Mouse (Mus musculus): ENCODE results near the gene Kif26b.

Kif26b gene

DNA sequence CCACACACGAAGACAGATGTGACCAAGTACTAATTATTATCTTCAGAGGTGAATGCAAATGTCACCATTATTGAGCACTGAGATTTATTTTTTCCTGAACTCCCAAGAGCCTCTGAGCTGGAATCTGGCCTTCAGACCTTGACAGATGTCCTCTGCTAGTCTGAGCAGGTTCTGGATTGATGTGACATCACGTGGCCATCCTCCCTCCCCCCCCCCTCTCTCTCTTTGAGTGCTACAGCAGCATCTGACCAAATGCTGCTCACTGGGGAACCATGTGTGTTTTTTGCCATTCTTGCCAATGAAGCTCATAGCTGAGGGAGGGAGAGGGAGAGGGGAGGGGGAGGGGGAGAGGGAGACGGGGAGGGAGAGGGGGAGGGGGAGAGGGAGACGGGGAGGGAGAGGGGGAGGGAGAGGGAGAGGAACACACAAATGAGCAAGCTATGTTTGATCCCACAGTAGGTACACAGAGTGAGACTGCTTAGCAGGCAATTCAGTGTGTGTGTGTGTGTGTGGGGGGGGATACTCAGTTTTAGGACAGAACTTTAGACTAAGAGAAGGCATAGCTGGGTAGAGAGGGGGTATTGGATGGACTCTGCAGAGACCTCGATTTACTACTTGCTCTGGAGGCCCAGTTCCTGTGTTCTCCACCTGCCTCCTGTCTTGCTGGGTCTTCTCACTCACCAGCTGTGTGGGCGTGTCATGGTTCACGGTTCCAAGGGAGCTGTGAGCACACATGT, 241.9 kb downstream of the Kif26b start:
- DNase-seq (ENCODE audit: low read depth, low spot score): no peak

GRCm38 (mm10) chr1:178779742-178780141, 250.8 kb downstream of the Kif26b start:
- no peak for DNase-seq (ENCODE audit: low read depth, low spot score)

GRCm38 (mm10) chr1:178784043-178784442, 255.1 kb downstream of the Kif26b start:
- no peak for DNase-seq (ENCODE audit: low read depth, low spot score)

- DNase-seq (ENCODE audit: low read depth, low spot score): no peak
Measured at GRCm38 (mm10) chr1:178791266-178791665, 262.3 kb downstream of the Kif26b start.

DNA sequence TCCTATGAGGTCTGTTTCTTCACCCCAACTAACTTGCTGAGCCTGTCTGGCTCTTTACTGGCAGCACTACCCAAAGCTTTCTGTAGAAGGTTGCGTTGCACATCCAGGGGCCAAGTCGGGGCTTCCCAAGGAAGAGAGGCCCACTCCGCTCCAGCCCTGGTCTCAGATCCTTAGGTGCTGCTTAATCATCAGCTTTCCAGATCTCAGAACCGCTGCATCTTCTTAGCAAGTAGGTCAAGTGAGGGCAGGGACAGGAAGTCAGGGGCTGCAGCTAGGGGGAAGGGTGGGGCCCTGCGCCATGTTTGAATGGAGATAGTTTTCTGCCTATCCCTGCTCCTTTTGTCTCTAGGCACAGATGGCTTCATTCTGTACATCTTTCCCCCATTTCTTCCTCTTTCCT, 263.8 kb downstream of the Kif26b start:
- DNase-seq (ENCODE audit: low read depth, low spot score): no peak

DNA sequence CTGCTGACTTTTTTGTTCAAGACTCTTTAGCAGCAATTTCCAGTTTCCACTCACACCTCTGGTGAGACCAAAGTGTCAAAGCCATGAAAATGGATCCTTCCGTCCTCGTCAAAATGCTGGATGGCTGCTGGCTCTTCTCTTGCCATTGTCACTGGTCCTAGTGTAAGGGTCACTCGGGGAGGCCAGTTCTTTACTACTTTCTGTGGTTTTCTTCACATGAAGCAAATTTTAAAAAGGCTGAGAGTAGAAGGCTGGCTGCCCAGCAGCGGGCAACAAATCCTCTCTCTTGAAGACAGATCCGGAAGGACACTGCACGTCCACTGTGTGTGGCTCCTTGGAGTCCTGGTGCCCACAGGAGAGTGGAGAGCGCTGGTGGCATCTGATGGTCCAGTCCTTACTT, 265.9 kb downstream of the Kif26b start:
- no peak for DNase-seq (ENCODE audit: low read depth, low spot score)

GRCm38 (mm10) chr1:178797388-178797787, 268.5 kb downstream of the Kif26b start:
- DNase-seq (ENCODE audit: low read depth, low spot score): no peak

DNA sequence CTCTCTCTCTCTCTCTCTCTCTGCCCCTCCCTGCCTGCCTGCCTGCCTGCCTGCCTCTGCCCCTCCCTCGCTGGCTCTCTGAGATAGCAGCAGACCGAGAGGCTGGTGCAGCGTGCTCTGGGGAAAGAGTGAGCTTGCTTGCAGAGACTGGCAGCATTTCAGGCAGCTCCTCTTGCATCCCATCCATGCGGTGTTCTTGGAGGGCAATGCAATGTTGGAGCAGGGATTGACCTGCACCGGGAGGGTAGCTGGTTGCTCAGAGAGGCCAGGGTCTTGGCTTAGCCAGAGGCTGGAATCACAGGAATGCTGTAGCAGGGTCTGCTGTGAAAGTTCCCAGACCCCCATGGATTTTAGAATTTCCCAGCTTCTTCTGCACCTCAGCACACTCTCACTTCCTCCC, 269.4 kb downstream of the Kif26b start:
- no peak for DNase-seq (ENCODE audit: low read depth, low spot score)

DNA sequence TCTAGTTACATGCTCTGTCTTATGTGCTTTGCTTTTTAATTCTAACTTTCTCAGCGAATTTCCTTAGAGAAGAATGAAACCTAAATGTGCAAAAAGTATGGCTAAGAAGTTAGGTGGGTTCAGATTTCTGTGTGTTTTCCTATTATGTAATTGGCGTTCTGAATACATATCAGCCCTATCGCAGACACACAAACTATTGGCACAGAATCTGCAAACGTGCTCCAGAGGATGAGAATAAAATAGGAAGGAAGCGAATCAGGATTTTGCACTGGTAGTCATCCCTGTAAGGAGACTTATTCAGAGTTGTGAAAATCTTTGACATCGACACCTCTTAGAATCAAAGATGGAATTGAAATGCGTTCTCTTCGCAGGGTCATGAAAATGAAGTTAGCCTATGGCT, 270.0 kb downstream of the Kif26b start:
- no peak for DNase-seq (ENCODE audit: low read depth, low spot score)

DNA sequence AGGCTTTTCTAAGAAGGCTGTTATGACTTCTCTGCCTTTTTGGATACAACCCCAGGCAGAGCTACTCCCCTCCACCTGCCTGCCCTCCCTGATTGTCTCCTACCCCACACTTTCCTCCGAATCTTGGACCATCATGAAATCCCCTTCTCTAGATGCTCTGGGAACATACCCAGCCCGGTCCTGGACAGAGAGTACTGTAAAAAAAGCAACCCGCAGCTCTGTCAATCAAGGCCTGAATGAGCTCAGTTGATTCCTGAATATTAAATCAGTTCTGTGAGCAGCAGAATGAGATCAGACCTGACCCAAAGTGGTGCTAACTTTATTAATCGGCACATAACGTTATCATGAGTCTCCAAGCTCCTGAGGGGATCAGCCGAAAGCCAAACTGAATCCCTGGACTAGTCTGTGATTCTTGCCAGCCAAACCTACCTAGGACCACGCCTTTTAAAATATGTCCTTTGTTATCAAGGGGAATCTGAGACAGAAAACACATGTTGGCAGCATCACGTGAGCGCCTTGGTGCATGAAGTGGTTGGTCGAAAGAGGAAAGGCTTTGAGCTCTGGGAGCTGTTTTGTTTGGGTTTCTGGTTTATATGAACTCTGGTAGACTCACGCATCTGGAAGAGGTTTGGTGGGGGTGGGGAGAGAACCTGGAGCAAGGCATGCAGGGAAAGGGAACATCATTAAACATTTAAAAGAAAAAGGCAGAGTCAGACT, 271.1 kb downstream of the Kif26b start:
- no peak for DNase-seq (ENCODE audit: low read depth, low spot score)

- DNase-seq (ENCODE audit: low read depth, low spot score): no peak
Measured at GRCm38 (mm10) chr1:178803155-178803554, 274.2 kb downstream of the Kif26b start.

GRCm38 (mm10) chr1:178817476-178817875, 288.6 kb downstream of the Kif26b start:
- DNase-seq (ENCODE audit: low read depth, low spot score): no peak

GRCm38 (mm10) chr1:178819060-178819459, 290.1 kb downstream of the Kif26b start:
- no peak for DNase-seq (ENCODE audit: low read depth, low spot score)

DNA sequence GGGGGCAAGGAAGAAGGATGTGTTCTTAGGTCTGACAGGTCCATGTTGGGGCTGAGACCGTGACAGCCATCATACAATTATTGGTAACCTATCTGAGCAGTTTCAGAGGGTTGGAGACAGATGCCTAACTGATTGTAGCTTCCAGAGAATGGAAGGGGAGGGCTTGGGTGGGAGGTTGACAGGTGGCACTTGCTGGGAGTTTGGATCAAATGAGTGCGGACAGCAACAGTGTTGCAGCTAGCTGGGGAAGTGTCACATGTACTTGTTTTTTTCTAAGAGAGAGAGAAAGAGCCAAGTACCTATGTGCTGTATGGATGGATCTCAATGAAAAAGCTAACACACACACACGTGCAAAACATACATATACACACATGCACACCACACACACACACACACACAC, 291.2 kb downstream of the Kif26b start:
- DNase-seq (ENCODE audit: low read depth, low spot score): no peak

- no peak for DNase-seq (ENCODE audit: low read depth, low spot score)
Measured at GRCm38 (mm10) chr1:178820556-178821435, 291.9 kb downstream of the Kif26b start.

DNA sequence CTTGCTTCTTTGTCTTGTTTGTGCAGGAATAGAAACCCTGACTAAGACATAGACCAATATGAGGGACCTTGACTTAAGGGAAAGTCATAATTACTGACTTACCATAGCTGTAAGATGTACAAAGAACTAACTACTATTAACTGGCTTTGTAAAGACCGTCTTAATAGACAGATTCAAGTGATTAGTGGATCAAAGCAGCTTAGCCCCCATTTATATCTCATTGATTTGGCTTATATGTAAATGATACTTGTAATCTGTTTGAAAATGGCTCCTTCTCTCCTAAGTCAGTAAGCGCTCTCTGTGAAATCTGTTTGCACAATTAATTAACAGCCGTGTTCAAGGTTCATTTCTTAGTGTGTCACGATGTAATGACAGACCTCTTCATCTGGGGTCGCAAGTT, 295.9 kb downstream of the Kif26b start:
- DNase-seq (ENCODE audit: low read depth, low spot score): no peak

DNA sequence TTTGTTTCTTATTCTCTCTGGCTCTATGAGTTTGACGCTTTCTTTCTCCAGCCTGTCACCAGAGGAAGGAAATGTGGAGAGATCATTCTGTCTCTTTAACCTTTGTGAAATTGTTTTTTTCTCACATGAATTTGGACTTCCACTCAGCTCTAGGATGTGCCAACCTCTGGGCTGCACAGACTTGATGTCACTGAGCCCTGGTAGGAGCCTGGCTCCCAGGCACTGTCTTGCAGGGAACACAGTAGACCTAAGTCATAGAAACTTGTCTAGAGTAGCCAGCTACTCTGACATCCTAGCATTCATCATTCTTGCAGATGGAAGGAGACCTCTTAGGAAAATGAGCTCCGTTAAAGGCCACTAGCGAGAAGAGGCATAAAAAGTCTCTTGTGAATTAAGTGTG, 298.3 kb downstream of the Kif26b start:
- DNase-seq (ENCODE audit: low read depth, low spot score): no peak

DNA sequence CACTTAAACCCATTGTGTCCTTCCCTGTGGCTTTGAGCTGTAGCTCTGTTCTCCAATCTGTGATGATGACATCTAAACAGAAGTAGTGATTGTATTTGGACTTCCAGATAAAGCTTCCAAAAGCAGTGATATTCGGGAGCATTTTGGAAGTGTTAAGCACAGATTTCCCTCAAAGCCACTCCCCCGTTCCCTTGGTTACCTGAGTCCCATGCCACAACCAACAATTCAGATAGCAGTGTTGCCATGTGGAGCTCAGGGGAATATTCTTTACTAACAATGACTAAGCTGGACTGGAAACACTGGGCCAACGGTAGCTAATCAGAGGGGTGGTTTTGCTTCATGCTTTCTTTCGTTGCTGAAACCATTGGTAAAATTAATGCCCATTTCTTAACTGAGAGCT, 300.5 kb downstream of the Kif26b start:
- DNase-seq (ENCODE audit: low read depth, low spot score): no peak

DNA sequence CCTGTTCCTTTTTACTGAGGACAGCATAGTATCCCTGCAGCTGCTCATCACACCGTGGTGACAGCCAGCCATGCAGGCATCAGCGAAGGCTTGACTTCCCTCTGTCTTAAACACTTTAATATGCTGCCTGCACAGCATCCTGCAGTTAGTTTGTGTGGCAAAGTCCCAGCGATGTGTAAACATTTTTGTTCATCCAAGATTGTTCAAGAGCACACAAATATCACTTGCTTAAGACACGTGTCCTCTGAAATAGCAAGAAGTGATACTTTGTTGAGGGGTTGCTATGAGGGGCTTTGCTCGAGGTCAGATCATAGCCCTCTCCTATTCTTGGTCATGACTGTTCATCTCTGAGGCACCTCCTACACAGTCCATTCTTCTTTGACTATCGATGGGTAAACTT, 303.6 kb downstream of the Kif26b start:
- no peak for DNase-seq (ENCODE audit: low read depth, low spot score)

DNA sequence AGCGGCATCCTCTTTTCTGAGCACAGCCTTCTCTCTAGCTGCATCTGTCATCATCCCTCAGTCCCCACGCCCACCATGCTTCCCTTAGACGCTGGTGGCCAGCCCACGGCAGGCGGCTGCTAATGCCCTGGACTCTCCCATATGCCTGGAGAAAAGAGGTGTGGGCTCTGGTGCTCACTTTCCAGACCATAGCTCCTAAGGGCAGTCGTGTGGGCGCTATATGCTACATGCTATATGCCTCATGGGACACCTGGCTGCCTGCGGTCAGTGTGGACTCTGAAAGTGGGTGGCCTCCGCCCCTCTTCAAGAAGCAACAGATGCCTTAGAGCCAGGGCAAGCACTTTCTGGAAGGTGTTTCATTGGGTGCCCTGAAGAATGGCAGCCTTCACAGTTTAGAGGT, 306.9 kb downstream of the Kif26b start:
- no peak for DNase-seq (ENCODE audit: low read depth, low spot score)

GRCm38 (mm10) chr1:178836998-178837397, 308.1 kb downstream of the Kif26b start:
- DNase-seq (ENCODE audit: low read depth, low spot score): no peak

GRCm38 (mm10) chr1:178838696-178839320, 309.9 kb downstream of the Kif26b start:
- no peak for DNase-seq (ENCODE audit: low read depth, low spot score)
